In the genomic region with DNA sequence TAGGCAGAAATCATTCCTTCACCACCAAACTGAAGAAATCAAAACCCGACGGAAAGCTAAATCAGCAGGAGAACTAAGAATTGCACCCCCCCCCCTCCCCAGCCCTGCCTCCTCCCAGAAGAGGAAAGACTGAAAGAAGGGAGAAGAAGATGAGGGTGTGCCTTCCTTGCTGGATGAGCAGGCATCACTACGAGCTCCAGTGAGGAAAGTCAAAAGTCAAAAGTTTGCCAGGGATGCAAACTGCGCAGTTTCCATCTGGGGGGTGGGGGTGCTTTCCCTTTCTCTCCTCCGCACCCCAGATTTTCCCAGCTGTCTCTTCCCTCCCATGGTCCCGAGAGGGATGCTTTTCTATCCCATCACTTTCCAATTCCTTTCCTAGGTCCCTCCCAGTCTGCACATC, we compare ENCODE assay signal across 8 mouse cellular contexts. TPM values are rescaled to one million over a fixed set of nuclear protein-coding genes. Genes with fewer than 3 reads are reported as not detected.
DNase-seq lines count a peak whose midpoint lies in the region; ATAC-seq and TF ChIP-seq lines count a peak whose summit lies in the region.

No protein-coding gene starts in this region.

- peak overlapping the region; percentile 84 for H3K4me2 ChIP-seq in neural tube, embryonic 11.5 days (ENCODE audit: low read depth)
- peak overlapping the region; percentile 54 for H3K4me2 ChIP-seq in liver, embryonic 14.5 days (ENCODE audit: low read depth)

- intact Hi-C loops in gastrocnemius, adult 2 months (cut with DNase I): no loop called here

- no peak for TF ChIP-seq EP300 in liver, embryonic 14.5 days (IDR thresholded peaks at IDR 0.05; ENCODE audit: low read depth)

- peaks cover 6% of the 10 kb centered on the region for H3K4me1 ChIP-seq in neural tube, embryonic 11.5 days (ENCODE audit: control insufficient read depth, insufficient read depth, low read length)
- no peaks in the 10 kb centered on the region for H3K4me1 ChIP-seq in liver, embryonic 14.5 days (replicated peaks; ENCODE audit: control insufficient read depth in 2 of 2, insufficient read depth in 2 of 2, low read length in 1 of 2)
- no peaks in the 10 kb centered on the region; the same call in 1 of the 2 replicates for H3K4me1 ChIP-seq in thymus, adult 2 months (replicated peaks; ENCODE audit: control insufficient read depth, insufficient read depth, low read length)

- DNase-seq in gastrocnemius, adult 2 months: no peak
- DNase-seq in gastrocnemius, adult 18-20 months (ENCODE audit: low spot score): no peak
- peak; percentile 14 for DNase-seq in neural tube, embryonic 11.5 days (ENCODE audit: low spot score)
- DNase-seq in neural tube, embryonic 10.5 days (ENCODE audit: extremely low spot score, low spot score): no peak
- DNase-seq in liver, embryonic 14.5 days (ENCODE audit: low read depth in 3 of 3, low spot score in 3 of 3): no peak
- DNase-seq in thymus, postnatal 36 days: no peak
- DNase-seq in thymus, adult 2 months: no peak
- DNase-seq in testis, postnatal 14 days (ENCODE audit: low spot score): no peak

- H3K4me3 ChIP-seq in gastrocnemius, adult 2 months: peak overlapping the region; percentile 67
- peak overlapping the region; percentile 47 for H3K4me3 ChIP-seq in neural tube, embryonic 11.5 days (ENCODE audit: low read depth, low read length)
- H3K4me3 ChIP-seq in liver, embryonic 14.5 days (ENCODE audit: insufficient read depth in 1 of 2, low read depth in 2 of 2, low read length in 2 of 2): no peak overlapping the region
- H3K4me3 ChIP-seq in thymus, adult 2 months (ENCODE audit: control insufficient read depth, insufficient read depth, low read length): no peak overlapping the region

- 17% methylated on average over 6 of the region's 6 CpGs for WGBS in neural tube, embryonic 11.5 days
- 26% methylated on average over 6 of the region's 6 CpGs for WGBS in liver, embryonic 14.5 days (ENCODE audit: insufficient replicate concordance)
- 36% methylated on average over 6 of the region's 6 CpGs for WGBS in thymus, adult 2 months

- no peaks in the 10 kb centered on the region for H3K9me3 ChIP-seq in neural tube, embryonic 11.5 days (ENCODE audit: control insufficient read depth, low read length)
- no peaks in the 10 kb centered on the region for H3K9me3 ChIP-seq in liver, embryonic 14.5 days (ENCODE audit: control insufficient read depth, low read length)

- no peak for TF ChIP-seq POLR2A in thymus, adult 2 months (IDR thresholded peaks at IDR 0.05; ENCODE audit: control insufficient read depth, extremely low read depth, insufficient read depth, low read length, poor library complexity)

- no peak for ATAC-seq in neural tube, embryonic 11.5 days (ENCODE audit: insufficient read depth, low FRiP score, low TSS enrichment)
- ATAC-seq in liver, embryonic 14.5 days (ENCODE audit: insufficient read depth): no peak

- H3K27ac ChIP-seq in gastrocnemius, adult 2 months: no peak overlapping the region
- H3K27ac ChIP-seq in neural tube, embryonic 11.5 days (ENCODE audit: low read depth, low read length): no peak overlapping the region
- no peak overlapping the region for H3K27ac ChIP-seq in liver, embryonic 14.5 days
- no peak overlapping the region for H3K27ac ChIP-seq in thymus, adult 2 months (ENCODE audit: control insufficient read depth, insufficient read depth, low read length)

- no peaks in the 10 kb centered on the region for H3K36me3 ChIP-seq in neural tube, embryonic 11.5 days (ENCODE audit: control insufficient read depth, insufficient read depth, low read length)
- no peaks in the 10 kb centered on the region for H3K36me3 ChIP-seq in liver, embryonic 14.5 days (replicated peaks; ENCODE audit: control insufficient read depth, insufficient read depth, low read depth)
- H3K36me3 ChIP-seq in thymus, adult 2 months (ENCODE audit: control insufficient read depth, insufficient read depth, low read length): no peaks in the 10 kb centered on the region

- peaks cover 16% of the 10 kb centered on the region for H3K27me3 ChIP-seq in neural tube, embryonic 11.5 days (ENCODE audit: control insufficient read depth, insufficient read depth, low read length)
- H3K27me3 ChIP-seq in liver, embryonic 14.5 days (ENCODE audit: control insufficient read depth, insufficient read depth, low read length): peaks cover 32% of the 10 kb centered on the region
- H3K27me3 ChIP-seq in thymus, adult 2 months (ENCODE audit: control insufficient read depth, insufficient read depth, low read length): no peaks in the 10 kb centered on the region; the same call in 1 of the 2 replicates

- no peak for TF ChIP-seq CTCF in gastrocnemius, adult 2 months (IDR thresholded peaks at IDR 0.05)
- TF ChIP-seq CTCF in liver, embryonic 14.5 days (IDR thresholded peaks at IDR 0.05; ENCODE audit: low read depth): no peak
- TF ChIP-seq CTCF in thymus, adult 2 months (IDR thresholded peaks at IDR 0.05; ENCODE audit: borderline replicate concordance, control insufficient read depth, extremely low read depth, insufficient read depth, low read length, poor library complexity): no peak

- no peak overlapping the region; the same call in 1 of the 2 replicates for H3K9ac ChIP-seq in neural tube, embryonic 11.5 days (ENCODE audit: low read length)
- H3K9ac ChIP-seq in liver, embryonic 14.5 days (replicated peaks): no peak overlapping the region

RNA-seq across cellular contexts. Expression of a gene that starts 0.4 kb away (rescaled TPM):
- under 1 TPM; 0.28 to 0.94 TPM for total RNA-seq in gastrocnemius, adult 2 months (2021)
- under 1 TPM; 0.55 to 0.59 TPM for total RNA-seq in gastrocnemius, adult 18-20 months (2021)
- 39.6 and 45.8 TPM in 2 replicates for polyA plus RNA-seq in neural tube, embryonic 11.5 days (2014; fragmentation: Nextera tagmentation; extraction: Ambion mirVana)
- polyA plus RNA-seq in liver, embryonic 14.5 days (2012; rRNA removed): 0.08 and 0.12 TPM in 2 replicates
- polyA plus RNA-seq in liver, embryonic 14.5 days (2014; fragmentation: Nextera tagmentation; extraction: Ambion mirVana): 0.15 TPM in 1 of 2 replicates, not detected in the other
- 0.59 and 2.3 TPM in 2 replicates for polyA plus RNA-seq in thymus, adult 2 months (2012; rRNA removed)

Comparison
In these comparisons a context has a peak if more than half of its experiments do, and no peak if none do; other contexts are left out.
1. H3K4me3 ChIP-seq: peak in gastrocnemius, adult 2 months (single experiment) and neural tube, embryonic 11.5 days (single experiment); none in liver, embryonic 14.5 days (0 of 2) and thymus, adult 2 months (single experiment).
2. RNA of a gene that starts 0.4 kb away (polyA plus RNA-seq): 39.6 to 45.8 TPM in neural tube, embryonic 11.5 days; 0.59 to 2.3 TPM in thymus, adult 2 months and 0.08 to 0.15 TPM in liver, embryonic 14.5 days; every median in the first group is over 10 times any median in the second.